Mouse (Mus musculus): ENCODE measurements around the gene Vps36. TPM values are rescaled to one million over a fixed set of nuclear protein-coding genes. Genes with fewer than 3 reads are reported as not detected.

Gene Vps36
- polyA plus RNA-seq, 1 experiment, result 7.2 TPM

DNA sequence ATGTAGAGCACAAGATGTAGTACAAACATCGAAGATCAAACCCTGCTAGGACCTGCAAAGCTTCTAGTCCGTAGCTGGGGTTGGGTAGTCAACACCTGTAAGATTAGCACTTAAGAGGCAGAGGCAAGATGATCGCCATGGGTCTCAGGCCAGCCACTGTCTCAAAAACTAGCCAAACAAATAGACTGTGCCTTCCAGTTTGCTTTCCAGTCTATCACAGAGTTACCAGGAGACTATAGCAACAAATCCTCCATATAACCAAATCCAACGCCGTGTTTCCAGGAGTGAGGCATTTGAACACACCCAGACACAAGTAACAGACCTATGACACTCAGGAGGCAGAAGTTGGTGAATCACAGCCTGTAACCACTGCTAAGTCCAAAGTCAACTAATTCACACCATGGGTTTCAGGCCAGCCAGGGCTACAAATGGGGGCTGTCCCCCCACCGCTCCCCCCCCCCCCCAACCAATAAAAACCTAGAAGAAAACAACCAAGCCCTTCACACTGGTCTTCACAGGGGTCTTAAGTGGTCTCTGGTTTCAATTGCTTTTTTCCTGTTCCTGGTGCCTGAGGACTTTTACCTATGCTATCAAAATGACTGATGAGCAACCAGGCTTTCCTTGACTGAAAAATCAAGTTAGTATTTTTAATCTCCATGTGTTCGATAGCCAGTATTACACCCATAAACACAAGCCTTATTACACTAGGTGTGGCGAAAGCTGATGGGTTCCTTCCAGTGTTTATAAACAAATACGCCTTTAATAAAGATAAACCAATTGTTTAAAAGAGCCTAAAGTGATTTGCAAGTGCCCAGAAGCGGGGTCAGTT is 27.1 kb upstream of the Vps36 start:
- Histone ChIP-seq H3K36me3 (replicated peaks; ENCODE audit: low read length) (peaks cover 25% of the 10 kb centered on the region), H3K4me3 (replicated peaks) (peak overlapping the region; percentile 93), H3K27me3 (replicated peaks) (no peaks in the 10 kb centered on the region), H3K9me3 (no peaks in the 10 kb centered on the region), H3K4me1 (peaks cover 17% of the 10 kb centered on the region)
- TF ChIP-seq FLI1 (IDR thresholded peaks at IDR 0.05; ENCODE audit: low read length) (no peak), GATA1 (IDR thresholded peaks at IDR 0.05; ENCODE audit: borderline replicate concordance, low read length) (no peak)

DNA sequence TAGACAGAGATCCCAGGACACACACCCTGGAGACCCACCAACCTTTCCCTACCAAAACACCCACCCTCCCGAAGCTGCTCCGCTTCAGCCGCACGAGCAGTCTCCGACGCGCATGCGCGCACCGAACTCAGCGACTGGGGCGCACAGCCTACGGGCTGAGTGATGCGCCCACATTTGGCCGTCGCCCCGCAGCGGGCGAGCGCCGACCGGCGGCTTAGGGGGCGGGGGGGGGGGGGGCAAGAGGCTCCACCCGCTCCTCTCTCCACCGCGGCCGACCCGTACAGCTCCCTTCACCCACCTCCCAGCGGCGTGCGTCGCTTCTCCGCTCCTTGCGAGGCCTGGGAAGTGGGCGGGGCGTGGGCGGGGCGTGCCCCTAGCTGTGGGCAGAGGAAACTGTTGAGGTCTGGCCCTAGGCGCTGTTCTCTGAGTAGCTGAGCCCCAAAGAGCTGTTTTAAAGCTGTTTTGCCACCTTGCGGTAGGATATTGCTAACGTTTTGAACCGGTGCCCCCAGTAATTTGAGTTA is 26.5 kb upstream of the Vps36 start, which contains the start of gene Nek3:
Nek3 (minus strand) TSS at position 356 of the 524 bp plus-strand sequence.
- Histone ChIP-seq H3K36me3 (replicated peaks; ENCODE audit: low read length) (peaks cover 32% of the 10 kb centered on the region), H3K4me3 (replicated peaks) (peak within 1 kb of the TSS; percentile 93), H3K9me3 (no peaks in the 10 kb centered on the region), H3K4me1 (peaks cover 17% of the 10 kb centered on the region), H3K27me3 (replicated peaks) (no peaks in the 10 kb centered on the region)
- TF ChIP-seq FLI1 (IDR thresholded peaks at IDR 0.05; ENCODE audit: low read length) (no peak), GATA1 (IDR thresholded peaks at IDR 0.05; ENCODE audit: borderline replicate concordance, low read length) (no peak)

DNA sequence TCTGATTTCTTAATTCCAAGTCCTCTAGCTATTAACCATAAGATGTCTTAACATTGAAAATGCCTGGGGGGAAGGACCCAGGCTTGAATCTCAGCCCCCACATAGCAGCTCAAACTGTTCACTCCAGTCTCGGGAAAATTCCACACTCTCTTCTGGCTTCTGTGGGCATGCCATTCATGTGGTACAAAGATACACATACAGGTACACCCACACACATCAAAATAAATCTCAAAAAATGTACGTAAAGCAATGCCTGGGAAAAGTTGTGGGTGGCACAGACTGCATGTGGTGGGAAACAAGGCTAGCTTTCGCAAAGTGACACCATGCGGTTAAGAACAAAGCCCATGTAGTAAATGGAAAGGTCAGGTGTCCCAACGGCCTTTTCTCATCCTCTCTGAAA is 23.4 kb upstream of the Vps36 start:
- H3K27me3 ChIP-seq (replicated peaks), result no peaks in the 10 kb centered on the region
- no peak for TF ChIP-seq FLI1 (IDR thresholded peaks at IDR 0.05; ENCODE audit: low read length)
- TF ChIP-seq GATA1 (IDR thresholded peaks at IDR 0.05; ENCODE audit: borderline replicate concordance, low read length), result no peak
- H3K9me3 ChIP-seq, result no peaks in the 10 kb centered on the region
- H3K4me1 ChIP-seq, result peaks cover 17% of the 10 kb centered on the region
- H3K4me3 ChIP-seq (replicated peaks), result no peak overlapping the region
- H3K36me3 ChIP-seq (replicated peaks; ENCODE audit: low read length), result peaks cover 50% of the 10 kb centered on the region

DNA sequence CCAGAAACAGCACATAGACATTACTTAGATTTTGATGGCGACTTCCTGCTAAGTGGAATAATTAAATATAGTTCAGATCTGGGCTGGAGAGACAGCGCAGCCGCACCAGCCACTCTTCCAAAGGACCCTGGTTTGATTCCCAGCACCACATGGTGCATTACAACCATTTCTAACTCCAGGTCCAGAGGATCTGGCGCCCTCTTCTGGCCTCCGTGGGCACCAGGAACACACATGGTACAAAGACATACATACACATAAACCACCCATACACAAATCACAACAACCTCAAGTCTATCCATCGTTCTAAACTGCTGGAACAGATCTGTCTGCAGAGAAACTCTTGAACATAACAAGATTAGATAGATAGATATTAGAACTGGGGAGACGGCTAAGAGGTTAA is 16.6 kb upstream of the Vps36 start:
- Histone ChIP-seq H3K9me3 (peaks cover 9% of the 10 kb centered on the region; the same call in 1 of the 2 replicates), H3K36me3 (replicated peaks; ENCODE audit: low read length) (peaks cover 69% of the 10 kb centered on the region), H3K4me3 (replicated peaks) (no peak overlapping the region), H3K27me3 (replicated peaks) (no peaks in the 10 kb centered on the region), H3K4me1 (peaks cover 13% of the 10 kb centered on the region; the same call in 1 of the 2 replicates)
- TF ChIP-seq FLI1 (IDR thresholded peaks at IDR 0.05; ENCODE audit: low read length), result no peak
- TF ChIP-seq GATA1 (IDR thresholded peaks at IDR 0.05; ENCODE audit: borderline replicate concordance, low read length), result no peak

DNA sequence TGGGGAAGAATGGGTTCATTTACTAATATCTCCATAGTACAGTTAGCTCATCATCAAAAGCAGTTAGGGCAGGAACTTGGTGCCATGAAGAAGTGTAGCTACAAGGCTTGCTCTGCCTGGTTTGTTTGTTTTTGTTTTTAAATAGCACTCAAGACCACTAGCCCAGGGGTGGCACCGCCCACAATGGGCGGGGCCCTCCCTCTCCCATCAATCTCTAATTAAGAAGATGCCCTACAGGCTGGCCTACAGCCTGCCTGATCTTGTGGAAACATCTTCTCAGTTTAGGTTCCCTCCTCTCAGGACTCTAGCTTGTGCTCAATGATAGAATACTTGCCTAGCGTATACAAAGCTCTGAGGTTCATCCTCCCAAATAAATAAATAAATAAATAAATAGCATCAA is 7.7 kb upstream of the Vps36 start:
- peak overlapping the region; percentile 97 for H3K4me3 ChIP-seq (replicated peaks)
- peaks cover 5% of the 10 kb centered on the region for H3K27me3 ChIP-seq (replicated peaks)

DNA sequence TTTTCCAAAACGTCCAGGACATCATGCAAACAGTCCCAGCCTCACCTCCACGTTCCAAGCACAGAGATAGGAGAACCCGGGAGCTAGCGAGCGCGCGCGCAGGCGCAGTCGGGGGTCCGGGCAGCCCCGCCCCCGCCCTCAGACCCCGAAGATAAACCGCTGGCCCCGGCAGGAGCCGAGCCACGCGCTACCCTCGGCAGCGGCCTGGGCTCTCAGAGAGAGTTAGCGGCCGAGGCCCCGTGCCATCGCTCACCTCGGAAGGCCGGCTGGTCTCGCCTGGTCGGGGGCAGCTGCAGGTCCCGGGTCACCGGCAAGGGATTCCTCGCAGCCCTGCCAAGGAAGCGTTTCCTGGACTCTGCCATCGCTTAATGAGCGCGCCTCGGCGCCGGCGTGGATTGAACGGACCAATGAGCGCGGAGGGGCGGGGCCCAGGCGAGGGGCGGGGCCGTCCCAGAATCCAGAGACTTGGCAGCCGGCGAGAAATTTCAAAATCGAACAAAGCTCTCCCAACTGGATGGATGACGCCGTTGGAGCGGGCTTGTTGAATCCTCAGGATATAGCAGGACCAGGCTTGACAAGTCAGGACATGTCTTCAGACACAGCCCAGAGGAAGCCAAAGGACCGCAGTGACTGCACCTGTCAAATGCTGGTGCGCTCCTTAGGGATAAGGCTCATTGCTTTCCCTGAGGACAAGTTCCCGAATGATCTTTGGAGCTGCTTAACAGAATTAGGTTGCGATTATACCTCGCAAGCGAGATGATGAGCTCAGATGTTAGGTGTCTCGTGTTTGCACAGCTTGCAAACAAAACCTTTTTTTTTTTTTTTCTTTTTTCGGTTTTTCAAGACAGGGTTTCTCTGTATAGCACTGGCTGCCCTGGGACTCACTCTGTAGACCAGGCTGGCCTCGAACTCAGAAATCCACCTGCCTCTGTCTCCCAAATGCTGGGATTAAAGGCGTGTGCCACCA is 6.9 kb upstream of the Vps36 start, which contains the start of gene Ckap2:
Ckap2 (minus strand) TSS at position 389 of the 967 bp plus-strand sequence.
- Histone ChIP-seq H3K27me3 (replicated peaks) (peaks cover 5% of the 10 kb centered on the region), H3K36me3 (replicated peaks; ENCODE audit: low read length) (no peaks in the 10 kb centered on the region), H3K9me3 (no peaks in the 10 kb centered on the region), H3K4me1 (peaks cover 36% of the 10 kb centered on the region), H3K4me3 (replicated peaks) (peak within 1 kb of the TSS; percentile 97)
- TF ChIP-seq FLI1 (IDR thresholded peaks at IDR 0.05; ENCODE audit: low read length) (no peak), GATA1 (IDR thresholded peaks at IDR 0.05; ENCODE audit: borderline replicate concordance, low read length) (no peak)

More for the DNA sequence above, 7.7 kb upstream of the Vps36 start:
- peaks cover 44% of the 10 kb centered on the region for H3K4me1 ChIP-seq
- H3K36me3 ChIP-seq (replicated peaks; ENCODE audit: low read length), result peaks cover 6% of the 10 kb centered on the region
- TF ChIP-seq GATA1 (IDR thresholded peaks at IDR 0.05; ENCODE audit: borderline replicate concordance, low read length) (no peak), FLI1 (IDR thresholded peaks at IDR 0.05; ENCODE audit: low read length) (no peak)
- no peaks in the 10 kb centered on the region for H3K9me3 ChIP-seq

DNA sequence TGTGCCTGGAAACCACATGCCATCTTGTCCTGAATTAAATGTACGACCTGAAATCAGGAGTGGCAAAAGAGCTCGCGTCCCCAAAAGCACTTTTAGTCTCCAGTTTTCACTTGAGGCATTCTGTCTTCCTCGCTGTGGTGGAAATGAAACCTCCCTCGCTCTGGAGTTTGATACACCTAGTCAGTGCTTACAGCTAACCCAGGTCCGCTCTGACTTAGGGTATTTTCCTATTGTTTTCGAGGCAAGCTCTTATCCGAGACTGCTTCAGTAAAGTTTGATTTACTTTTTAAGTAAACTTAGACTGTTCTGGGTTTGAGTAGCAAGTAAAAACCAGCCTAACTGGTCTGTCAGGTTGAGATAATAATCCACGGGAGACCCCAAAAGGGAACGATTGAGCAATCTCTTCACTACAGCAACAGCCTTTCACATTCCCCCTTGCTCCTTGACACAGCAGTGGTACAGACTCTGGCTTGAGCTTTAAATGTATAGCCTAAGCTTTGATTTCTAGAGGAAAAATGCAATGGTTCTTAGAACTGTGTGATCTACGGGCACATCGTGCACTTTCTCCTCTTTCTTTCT is 912 bp downstream of the Vps36 start:
- peaks cover 9% of the 10 kb centered on the region for H3K36me3 ChIP-seq (replicated peaks; ENCODE audit: low read length)
- 0 out of 2 replicates have a peak, but pooled peaks cover 5% of the 10 kb centered on the region for H3K9me3 ChIP-seq
- no peaks in the 10 kb centered on the region for H3K27me3 ChIP-seq (replicated peaks)
- TF ChIP-seq FLI1 (IDR thresholded peaks at IDR 0.05; ENCODE audit: low read length) (no peak), GATA1 (IDR thresholded peaks at IDR 0.05; ENCODE audit: borderline replicate concordance, low read length) (no peak)
- H3K4me1 ChIP-seq, result peaks cover 33% of the 10 kb centered on the region
- peak overlapping the region; percentile 96 for H3K4me3 ChIP-seq (replicated peaks)

DNA sequence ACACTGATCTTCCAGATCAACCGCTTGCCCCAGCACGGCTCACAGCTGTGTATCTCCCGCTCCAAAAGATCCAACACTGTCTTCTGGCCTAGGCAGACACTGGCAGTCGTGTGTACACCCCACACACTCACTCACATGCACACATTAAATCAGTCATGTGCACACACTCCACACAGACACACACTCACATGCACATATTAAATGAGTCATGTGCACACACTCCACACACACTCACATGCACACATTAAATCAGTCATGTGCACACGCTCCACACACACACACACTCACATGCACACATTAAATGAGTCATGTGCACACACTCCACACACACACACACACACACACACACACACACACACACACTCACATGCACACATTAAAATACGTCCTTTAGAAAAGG is 5.3 kb downstream of the Vps36 start:
- Histone ChIP-seq H3K27me3 (replicated peaks) (no peaks in the 10 kb centered on the region), H3K36me3 (replicated peaks; ENCODE audit: low read length) (peaks cover 44% of the 10 kb centered on the region), H3K4me1 (peaks cover 26% of the 10 kb centered on the region), H3K4me3 (replicated peaks) (no peak overlapping the region), H3K9me3 (peaks cover 11% of the 10 kb centered on the region; the same call in 1 of the 2 replicates)
- no peak for TF ChIP-seq FLI1 (IDR thresholded peaks at IDR 0.05; ENCODE audit: low read length)

DNA sequence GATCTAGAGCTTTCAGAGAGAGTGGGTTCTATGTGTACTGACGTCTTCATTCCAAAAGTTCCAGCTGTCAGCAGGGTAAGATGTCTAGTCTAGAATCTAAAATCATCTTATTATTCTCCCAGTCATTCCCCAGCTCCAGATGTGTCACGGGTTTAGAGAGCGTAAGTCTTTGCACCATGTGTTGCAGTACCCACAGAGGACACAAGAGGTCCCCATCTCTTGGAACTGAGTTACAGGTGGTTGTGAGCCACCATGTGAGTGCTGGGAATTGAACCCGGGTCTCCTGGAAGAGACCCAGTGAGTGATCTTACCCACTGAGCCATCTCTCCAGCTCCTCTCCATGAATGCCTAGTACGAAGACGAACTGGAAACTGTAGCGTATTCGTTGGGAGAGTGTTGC is 6.9 kb downstream of the Vps36 start:
- Histone ChIP-seq H3K36me3 (replicated peaks; ENCODE audit: low read length) (peaks cover 55% of the 10 kb centered on the region), H3K4me1 (peaks cover 16% of the 10 kb centered on the region), H3K27me3 (replicated peaks) (no peaks in the 10 kb centered on the region), H3K9me3 (peaks cover 11% of the 10 kb centered on the region; the same call in 1 of the 2 replicates), H3K4me3 (replicated peaks) (no peak overlapping the region)
- TF ChIP-seq GATA1 (IDR thresholded peaks at IDR 0.05; ENCODE audit: borderline replicate concordance, low read length), result no peak
- TF ChIP-seq FLI1 (IDR thresholded peaks at IDR 0.05; ENCODE audit: low read length), result no peak

All from megakaryocyte, embryonic 14.5 days (primary cell).